Mouse (Mus musculus) testis, adult 2 months (tissue): ENCODE results near the gene Hoxb5.

Source experiments
- CTCF ChIP-seq: fragments of 200-500 bp; IDR thresholded peaks from 2 replicates; pipeline ENCODE4 v1.5.1; 2012; ENCODE audit warnings: low read depth, mild to moderate bottlenecking, inconsistent platforms, low read length, moderate library complexity; ENCODE audit not compliant: control insufficient read depth, insufficient read depth, insufficient replicate concordance
- POLR2A ChIP-seq: fragments of 200-500 bp; IDR thresholded peaks from 2 replicates; pipeline ENCODE4 v1.6.1; 2012; ENCODE audit warnings: low read depth, mild to moderate bottlenecking, inconsistent platforms, low read length, moderate library complexity; ENCODE audit not compliant: control insufficient read depth

- TF ChIP-seq POLR2A (no peak), CTCF (no peak)
Observed at GRCm38 (mm10) chr11:96325747-96326212, 22.6 kb downstream of the Hoxb5 start.
